Mouse (Mus musculus): Measurements from ENCODE around the gene Zbtb18. TPM values are rescaled to one million over a fixed set of nuclear protein-coding genes. Genes with fewer than 3 reads are reported as not detected.

Gene Zbtb18
- polyA plus RNA-seq, 1 experiment from 2014 or later, result 1.3 TPM

- Histone ChIP-seq H3K27ac (ENCODE audit: low read length) (no peak overlapping the region), H3K9ac (ENCODE audit: low read depth, low read length) (no peak overlapping the region), H3K4me1 (ENCODE audit: control insufficient read depth, insufficient read depth, low read length) (no peaks in the 10 kb centered on the region), H3K9me3 (ENCODE audit: control insufficient read depth, low read length) (no peaks in the 10 kb centered on the region), H3K36me3 (ENCODE audit: control insufficient read depth, insufficient read depth, low read length) (no peaks in the 10 kb centered on the region), H3K4me3 (ENCODE audit: low read length) (no peak overlapping the region), H3K4me2 (ENCODE audit: low read depth, low read length) (no peak overlapping the region), H3K27me3 (replicated peaks; ENCODE audit: control insufficient read depth, insufficient read depth, low read length) (no peaks in the 10 kb centered on the region)
- peak; percentile 68 for ATAC-seq
- 40% methylated on average over 4 of the region's 4 CpGs for WGBS
Observed at GRCm38 (mm10) chr1:177470091-177470490, 27.9 kb downstream of the Zbtb18 start.

- Histone ChIP-seq H3K36me3 (ENCODE audit: control insufficient read depth, insufficient read depth, low read length) (no peaks in the 10 kb centered on the region), H3K9me3 (ENCODE audit: control insufficient read depth, low read length) (no peaks in the 10 kb centered on the region), H3K4me3 (ENCODE audit: low read length) (no peak overlapping the region), H3K4me1 (ENCODE audit: control insufficient read depth, insufficient read depth, low read length) (peaks cover 2% of the 10 kb centered on the region; the same call in 1 of the 2 replicates), H3K27me3 (replicated peaks; ENCODE audit: control insufficient read depth, insufficient read depth, low read length) (no peaks in the 10 kb centered on the region), H3K27ac (ENCODE audit: low read length) (no peak overlapping the region), H3K4me2 (ENCODE audit: low read depth, low read length) (no peak overlapping the region), H3K9ac (ENCODE audit: low read depth, low read length) (no peak overlapping the region)
- 73% methylated on average over 2 of the region's 2 CpGs for WGBS
- no peak for ATAC-seq
Observed at GRCm38 (mm10) chr1:177470951-177471350, 28.8 kb downstream of the Zbtb18 start.

DNA sequence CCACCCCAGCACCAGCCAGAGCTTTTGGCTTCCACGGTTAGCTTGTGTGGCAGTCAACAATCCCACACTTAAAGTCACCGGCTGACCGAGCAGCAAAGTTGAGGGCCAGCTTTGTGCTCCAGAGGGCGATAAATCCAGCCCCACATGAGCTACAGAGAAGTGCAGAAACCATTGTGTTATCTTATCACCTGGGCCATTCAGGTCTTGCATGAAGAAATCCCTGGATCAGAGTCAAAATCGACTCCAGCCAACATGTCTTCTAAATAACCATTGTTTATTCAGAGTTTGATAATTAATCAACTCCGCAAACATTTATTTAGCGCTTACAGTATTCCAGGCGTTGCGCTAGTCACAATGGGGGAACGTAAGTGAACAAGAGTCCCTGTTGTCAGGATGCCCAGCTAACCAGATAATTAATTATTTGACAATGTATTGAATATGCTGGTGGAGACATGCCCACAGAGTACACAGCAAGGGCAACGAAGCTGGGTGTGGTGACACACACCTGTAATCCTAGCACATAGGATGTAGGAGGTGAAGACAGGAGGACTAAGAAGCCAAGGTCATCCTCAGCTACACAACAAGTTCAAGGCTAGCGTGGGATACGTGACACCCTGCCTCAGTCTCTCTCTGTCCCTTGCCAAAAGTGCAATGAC is 33.5 kb downstream of the Zbtb18 start:
- Histone ChIP-seq H3K27ac (ENCODE audit: low read length) (no peak overlapping the region), H3K4me2 (ENCODE audit: low read depth, low read length) (peak overlapping the region; percentile 30), H3K9ac (ENCODE audit: low read depth, low read length) (no peak overlapping the region), H3K27me3 (replicated peaks; ENCODE audit: control insufficient read depth, insufficient read depth, low read length) (no peaks in the 10 kb centered on the region), H3K4me1 (ENCODE audit: control insufficient read depth, insufficient read depth, low read length) (peaks cover 6% of the 10 kb centered on the region; the same call in 1 of the 2 replicates), H3K36me3 (ENCODE audit: control insufficient read depth, insufficient read depth, low read length) (no peaks in the 10 kb centered on the region), H3K9me3 (ENCODE audit: control insufficient read depth, low read length) (no peaks in the 10 kb centered on the region), H3K4me3 (ENCODE audit: low read length) (no peak overlapping the region)
- ATAC-seq, result peak; percentile 89
- 62% methylated on average over 13 of the region's 13 CpGs for WGBS

- Histone ChIP-seq H3K4me2 (ENCODE audit: low read depth, low read length) (no peak overlapping the region), H3K36me3 (ENCODE audit: control insufficient read depth, insufficient read depth, low read length) (no peaks in the 10 kb centered on the region), H3K9me3 (ENCODE audit: control insufficient read depth, low read length) (no peaks in the 10 kb centered on the region), H3K27me3 (replicated peaks; ENCODE audit: control insufficient read depth, insufficient read depth, low read length) (no peaks in the 10 kb centered on the region), H3K9ac (ENCODE audit: low read depth, low read length) (no peak overlapping the region), H3K4me3 (ENCODE audit: low read length) (no peak overlapping the region), H3K4me1 (ENCODE audit: control insufficient read depth, insufficient read depth, low read length) (peaks cover 6% of the 10 kb centered on the region; the same call in 1 of the 2 replicates), H3K27ac (ENCODE audit: low read length) (no peak overlapping the region)
- no peak for ATAC-seq
- WGBS, result 77% methylated on average over 2 of the region's 2 CpGs
Observed at GRCm38 (mm10) chr1:177478578-177478977, 36.4 kb downstream of the Zbtb18 start.

GRCm38 (mm10) chr1:177479356-177480004 is 37.3 kb downstream of the Zbtb18 start:
- peak; percentile 58 for ATAC-seq
- H3K4me1 ChIP-seq (ENCODE audit: control insufficient read depth, insufficient read depth, low read length), result peaks cover 6% of the 10 kb centered on the region; the same call in 1 of the 2 replicates
- no peaks in the 10 kb centered on the region for H3K36me3 ChIP-seq (ENCODE audit: control insufficient read depth, insufficient read depth, low read length)
- H3K4me3 ChIP-seq (ENCODE audit: low read length), result no peak overlapping the region
- no peaks in the 10 kb centered on the region for H3K9me3 ChIP-seq (ENCODE audit: control insufficient read depth, low read length)
- no peaks in the 10 kb centered on the region for H3K27me3 ChIP-seq (replicated peaks; ENCODE audit: control insufficient read depth, insufficient read depth, low read length)
- 48% methylated on average over 10 of the region's 10 CpGs for WGBS
- H3K27ac ChIP-seq (ENCODE audit: low read length), result no peak overlapping the region
- no peak overlapping the region for H3K4me2 ChIP-seq (ENCODE audit: low read depth, low read length)
- no peak overlapping the region for H3K9ac ChIP-seq (ENCODE audit: low read depth, low read length)

- H3K27ac ChIP-seq (ENCODE audit: low read length), result no peak overlapping the region
- no peak overlapping the region for H3K4me2 ChIP-seq (ENCODE audit: low read depth, low read length)
- ATAC-seq, result no peak
- H3K27me3 ChIP-seq (replicated peaks; ENCODE audit: control insufficient read depth, insufficient read depth, low read length), result no peaks in the 10 kb centered on the region
- peaks cover 2% of the 10 kb centered on the region for H3K4me1 ChIP-seq (ENCODE audit: control insufficient read depth, insufficient read depth, low read length)
- no peak overlapping the region for H3K4me3 ChIP-seq (ENCODE audit: low read length)
- 87% methylated on average over 2 of the region's 2 CpGs for WGBS
- no peaks in the 10 kb centered on the region for H3K36me3 ChIP-seq (ENCODE audit: control insufficient read depth, insufficient read depth, low read length)
- no peaks in the 10 kb centered on the region for H3K9me3 ChIP-seq (ENCODE audit: control insufficient read depth, low read length)
- no peak overlapping the region for H3K9ac ChIP-seq (ENCODE audit: low read depth, low read length)
Observed at GRCm38 (mm10) chr1:177483612-177484011, 41.5 kb downstream of the Zbtb18 start.

GRCm38 (mm10) chr1:177484280-177484679 is 42.1 kb downstream of the Zbtb18 start:
- WGBS, result 71% methylated on average over 7 of the region's 7 CpGs

GRCm38 (mm10) chr1:177484680-177485079 is 42.5 kb downstream of the Zbtb18 start:
- Histone ChIP-seq H3K36me3 (ENCODE audit: control insufficient read depth, insufficient read depth, low read length) (no peaks in the 10 kb centered on the region), H3K4me1 (ENCODE audit: control insufficient read depth, insufficient read depth, low read length) (no peaks in the 10 kb centered on the region; the same call in 1 of the 2 replicates), H3K9me3 (ENCODE audit: control insufficient read depth, low read length) (no peaks in the 10 kb centered on the region), H3K4me2 (ENCODE audit: low read depth, low read length) (no peak overlapping the region), H3K27ac (ENCODE audit: low read length) (no peak overlapping the region), H3K9ac (ENCODE audit: low read depth, low read length) (no peak overlapping the region), H3K4me3 (ENCODE audit: low read length) (no peak overlapping the region), H3K27me3 (replicated peaks; ENCODE audit: control insufficient read depth, insufficient read depth, low read length) (no peaks in the 10 kb centered on the region)
- WGBS, result 51% methylated on average over 7 of the region's 7 CpGs
- no peak for ATAC-seq

More at GRCm38 (mm10) chr1:177484280-177484679, 42.1 kb downstream of the Zbtb18 start:
- Histone ChIP-seq H3K4me1 (ENCODE audit: control insufficient read depth, insufficient read depth, low read length) (peaks cover 2% of the 10 kb centered on the region; the same call in 1 of the 2 replicates), H3K4me2 (ENCODE audit: low read depth, low read length) (no peak overlapping the region), H3K9me3 (ENCODE audit: control insufficient read depth, low read length) (no peaks in the 10 kb centered on the region), H3K36me3 (ENCODE audit: control insufficient read depth, insufficient read depth, low read length) (no peaks in the 10 kb centered on the region), H3K9ac (ENCODE audit: low read depth, low read length) (no peak overlapping the region), H3K27me3 (replicated peaks; ENCODE audit: control insufficient read depth, insufficient read depth, low read length) (no peaks in the 10 kb centered on the region), H3K27ac (ENCODE audit: low read length) (no peak overlapping the region), H3K4me3 (ENCODE audit: low read length) (no peak overlapping the region)
- ATAC-seq, result no peak

DNA sequence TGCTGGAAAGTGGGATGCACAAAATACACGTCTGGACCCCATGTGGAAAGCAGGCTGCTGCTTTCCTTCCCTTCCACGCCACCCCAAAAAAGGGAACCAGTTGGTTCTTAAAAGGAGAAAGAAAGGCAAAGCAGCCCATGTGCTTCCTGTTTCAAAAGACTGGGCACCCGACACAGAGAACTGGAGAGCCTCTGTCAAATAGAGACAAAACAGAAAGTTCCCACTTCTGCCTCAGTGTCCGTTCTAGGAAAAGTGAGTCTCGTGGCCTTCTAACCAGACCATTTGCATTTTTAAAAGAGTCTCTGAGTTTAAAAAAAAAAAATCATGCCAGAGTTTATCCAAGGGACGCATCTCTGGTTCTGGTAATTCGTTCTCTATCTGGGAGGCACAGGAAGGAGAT is 47.7 kb downstream of the Zbtb18 start:
- Histone ChIP-seq H3K4me2 (ENCODE audit: low read depth, low read length) (no peak overlapping the region), H3K27ac (ENCODE audit: low read length) (no peak overlapping the region), H3K9ac (ENCODE audit: low read depth, low read length) (no peak overlapping the region), H3K27me3 (replicated peaks; ENCODE audit: control insufficient read depth, insufficient read depth, low read length) (no peaks in the 10 kb centered on the region), H3K4me1 (ENCODE audit: control insufficient read depth, insufficient read depth, low read length) (peaks cover 1% of the 10 kb centered on the region), H3K9me3 (ENCODE audit: control insufficient read depth, low read length) (no peaks in the 10 kb centered on the region), H3K4me3 (ENCODE audit: low read length) (no peak overlapping the region), H3K36me3 (ENCODE audit: control insufficient read depth, insufficient read depth, low read length) (no peaks in the 10 kb centered on the region)
- no peak for ATAC-seq
- 57% methylated on average over 7 of the region's 7 CpGs for WGBS

Measured in intestine, embryonic 16.5 days (tissue).